Mouse (Mus musculus): Measurements from ENCODE around the gene Sugp2.

DNA sequence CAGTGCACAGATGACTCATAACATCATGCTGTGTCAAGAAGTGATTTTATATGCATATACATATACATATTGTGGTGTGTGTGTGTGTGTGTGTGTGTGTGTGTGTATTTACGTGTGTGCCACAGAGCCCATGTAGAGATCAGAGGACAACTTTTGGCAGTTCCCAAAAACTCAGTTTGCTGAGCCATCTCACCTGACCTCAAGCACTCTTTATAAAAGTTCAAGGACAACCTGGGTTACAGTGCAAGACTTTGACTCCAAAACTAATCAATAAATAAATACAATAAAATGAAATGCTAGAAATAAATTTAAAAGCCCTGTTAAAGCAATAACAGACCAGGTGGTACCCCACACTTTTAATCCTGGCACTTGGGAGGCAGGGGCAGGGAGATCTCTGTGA, 22.8 kb upstream of the Sugp2 start:
- TF ChIP-seq CTCF (IDR thresholded peaks at IDR 0.05; ENCODE audit: control insufficient read depth, insufficient read depth, insufficient replicate concordance, low read depth, low read length) (no peak), POLR2A (IDR thresholded peaks at IDR 0.05; ENCODE audit: control insufficient read depth, low read depth, low read length) (no peak)

Measured in testis, adult 2 months (tissue).